Mouse (Mus musculus) limb, embryonic 14.5 days (tissue): ENCODE measurements around the gene Ccdc185. TPM values are rescaled to one million over a fixed set of nuclear protein-coding genes. Genes with fewer than 3 reads are reported as not detected.
A peak's percentile ranks its signal among the peaks of the same experiment; 100 is the strongest.

Experiments
- ATAC-seq: fragments of 200-750 bp; cut with Nextera tagmentation; 2 replicates; pipeline ENCODE4 v1.8.0; 2017; ENCODE audit warnings: low read depth, moderate number of reproducible peaks, moderate TSS enrichment; ENCODE audit not compliant: low FRiP score
- DNase-seq: peaks from one replicate; pipeline ENCODE4 v3.0.0-alpha.2; 2015; ENCODE audit warnings: low spot score
- H3K27ac ChIP-seq: fragments of 300-500 bp; sonication (generic); replicated peaks from 2 replicates; pipeline ENCODE4 v1.5.1; 2014; ENCODE audit warnings: low read depth, mild to moderate bottlenecking, low read length, moderate library complexity, mixed read lengths
- H3K27me3 ChIP-seq: fragments of 300-500 bp; sonication (generic); 2 replicates; pipeline ENCODE4 v1.6.1; 2014; ENCODE audit warnings: low read length, mixed read lengths; ENCODE audit not compliant: control insufficient read depth, insufficient read depth
- H3K36me3 ChIP-seq: fragments of 300-500 bp; sonication (generic); 2 replicates; pipeline ENCODE4 v1.6.1; 2014; ENCODE audit warnings: mild to moderate bottlenecking, low read length, moderate library complexity, mixed read lengths; ENCODE audit not compliant: control insufficient read depth, insufficient read depth
- H3K4me1 ChIP-seq: fragments of 300-500 bp; sonication (generic); 2 replicates; pipeline ENCODE4 v1.6.1; 2014; ENCODE audit warnings: antibody characterized with exemption, low read length, mixed read lengths; ENCODE audit not compliant: control insufficient read depth, insufficient read depth
- H3K4me2 ChIP-seq: fragments of 300-500 bp; sonication (generic); replicated peaks from 2 replicates; pipeline ENCODE4 v1.6.1; 2014; ENCODE audit warnings: low read depth, mild to moderate bottlenecking, low read length, moderate library complexity; ENCODE audit not compliant: severe bottlenecking
- H3K4me3 ChIP-seq: fragments of 300-500 bp; sonication (generic); replicated peaks from 2 replicates; pipeline ENCODE4 v1.5.1; 2014; ENCODE audit warnings: low read length
- H3K9ac ChIP-seq: fragments of 300-500 bp; sonication (generic); 2 replicates; pipeline ENCODE4 v1.6.1; 2014; ENCODE audit warnings: mild to moderate bottlenecking, low read depth, low read length, moderate library complexity; ENCODE audit not compliant: severe bottlenecking
- H3K9me3 ChIP-seq: fragments of 300-500 bp; sonication (generic); 2 replicates; pipeline ENCODE4 v1.6.1; 2016; ENCODE audit warnings: low read length; ENCODE audit not compliant: control insufficient read depth
- POLR2A ChIP-seq: fragments of 200-500 bp; IDR thresholded peaks from 2 replicates; pipeline ENCODE4 v1.8.0; 2012; ENCODE audit warnings: inconsistent platforms, mild to moderate bottlenecking, moderate library complexity, borderline replicate concordance; ENCODE audit not compliant: insufficient read depth, insufficient read length; ENCODE audit errors: extremely low read depth
- WGBS: fragments of 180-500 bp; shearing (Covaris S2); extraction: QIAGEN DNeasy Blood & Tissue Kit; methylation state at CpG from one replicate; pipeline ENCODE4 v1.1.7; 2014; 5-methylcytosine and 5-hydroxymethylcytosine counted together
- polyA plus RNA-seq, 2 experiments: library from polyadenylated mRNA; depleted of rRNA in 1 of 2; stranded (reverse) in 1 of 2; unstranded in 1 of 2; fragments of >200 nt; fragmentation: Nextera tagmentation in 1 of 2; extraction: Ambion mirVana in 1 of 2; gene quantifications; 2 replicates each; pipeline versions ENCODE4 v1.2.1 to v1.2.3; 2012 to 2014

Gene Ccdc185
- polyA plus RNA-seq, 2 experiments, result not detected

- Histone ChIP-seq H3K36me3 (no peaks in the 10 kb centered on the region), H3K4me2 (no peak overlapping the region), H3K9me3 (no peaks in the 10 kb centered on the region), H3K9ac (no peak overlapping the region), H3K27ac (no peak overlapping the region), H3K4me1 (no peaks in the 10 kb centered on the region), H3K4me3 (no peak overlapping the region), H3K27me3 (no peaks in the 10 kb centered on the region)
- ATAC-seq (no peak), DNase-seq (no peak)
- TF ChIP-seq POLR2A, result no peak
- 78% methylated on average over 13 of the region's 13 CpGs for WGBS
These were observed 29.2 kb upstream of the Ccdc185 start for GRCm38 (mm10) chr1:182778225-182778624.

GRCm38 (mm10) chr1:182776749-182777410 is 27.9 kb upstream of the Ccdc185 start:
- Histone ChIP-seq H3K9ac (0 out of 2 replicates have a peak overlapping the region, but pooled peaks have one; percentile 31), H3K4me1 (no peaks in the 10 kb centered on the region), H3K4me2 (no peak overlapping the region), H3K27ac (no peak overlapping the region), H3K27me3 (no peaks in the 10 kb centered on the region), H3K36me3 (no peaks in the 10 kb centered on the region), H3K4me3 (no peak overlapping the region), H3K9me3 (no peaks in the 10 kb centered on the region)
- no peak for DNase-seq
- no peak for TF ChIP-seq POLR2A
- ATAC-seq, result no peak
- WGBS, result 63% methylated on average over 10 of the region's 10 CpGs

GRCm38 (mm10) chr1:182775576-182775975 is 26.6 kb upstream of the Ccdc185 start:
- no peak for TF ChIP-seq POLR2A
- Histone ChIP-seq H3K4me3 (no peak overlapping the region), H3K36me3 (no peaks in the 10 kb centered on the region), H3K9ac (no peak overlapping the region), H3K4me1 (no peaks in the 10 kb centered on the region), H3K27me3 (no peaks in the 10 kb centered on the region), H3K9me3 (no peaks in the 10 kb centered on the region), H3K27ac (no peak overlapping the region), H3K4me2 (no peak overlapping the region)
- DNase-seq (no peak), ATAC-seq (no peak)
- WGBS, result 82% methylated on average over 6 of the region's 7 CpGs

DNA sequence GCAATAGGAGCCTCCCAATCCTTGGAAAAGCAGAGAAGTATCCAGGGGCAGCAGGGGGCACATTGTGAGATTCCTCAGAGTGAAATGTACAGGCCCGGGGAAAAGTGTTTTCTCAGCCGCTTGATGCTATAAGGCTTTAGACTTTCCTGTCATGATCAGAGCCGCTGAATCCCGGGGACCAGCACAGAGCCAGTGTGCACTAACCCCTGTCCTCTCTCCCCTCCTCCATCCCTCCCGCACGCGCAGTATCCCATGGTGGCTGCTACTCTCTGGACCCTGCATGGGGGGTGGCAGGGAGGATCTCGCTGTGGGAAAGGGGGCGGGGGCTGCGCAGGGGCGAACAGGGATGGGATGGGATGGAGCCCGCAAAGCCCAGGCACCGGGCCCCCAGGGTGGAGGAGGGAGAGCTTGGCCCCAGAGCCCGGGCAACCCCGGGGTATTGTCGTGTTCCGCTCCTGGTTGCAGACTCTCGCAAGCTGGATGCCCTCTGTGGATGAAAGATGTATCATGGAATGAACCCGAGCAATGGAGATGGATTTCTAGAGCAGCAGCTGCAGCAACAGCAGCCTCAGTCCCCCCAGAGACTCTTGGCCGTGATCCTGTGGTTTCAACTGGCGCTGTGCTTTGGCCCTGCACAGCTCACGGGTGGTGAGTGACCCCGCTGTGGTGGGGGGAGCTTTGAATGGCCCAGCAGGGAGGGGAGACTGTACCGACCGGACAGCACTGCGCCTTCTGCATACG is 15.7 kb upstream of the Ccdc185 start:
- H3K4me1 ChIP-seq, result no peaks in the 10 kb centered on the region
- DNase-seq, result peak; percentile 47
- no peak for TF ChIP-seq POLR2A
- H3K4me3 ChIP-seq, result peak overlapping the region; percentile 64
- no peaks in the 10 kb centered on the region for H3K9me3 ChIP-seq
- H3K4me2 ChIP-seq, result peak overlapping the region; percentile 89
- H3K27ac ChIP-seq, result no peak overlapping the region
- peak overlapping the region; percentile 55 for H3K9ac ChIP-seq
- peak; percentile 61 for ATAC-seq
- H3K36me3 ChIP-seq, result no peaks in the 10 kb centered on the region
- 3% methylated on average over 23 of the region's 27 CpGs for WGBS
- peaks cover 18% of the 10 kb centered on the region for H3K27me3 ChIP-seq

DNA sequence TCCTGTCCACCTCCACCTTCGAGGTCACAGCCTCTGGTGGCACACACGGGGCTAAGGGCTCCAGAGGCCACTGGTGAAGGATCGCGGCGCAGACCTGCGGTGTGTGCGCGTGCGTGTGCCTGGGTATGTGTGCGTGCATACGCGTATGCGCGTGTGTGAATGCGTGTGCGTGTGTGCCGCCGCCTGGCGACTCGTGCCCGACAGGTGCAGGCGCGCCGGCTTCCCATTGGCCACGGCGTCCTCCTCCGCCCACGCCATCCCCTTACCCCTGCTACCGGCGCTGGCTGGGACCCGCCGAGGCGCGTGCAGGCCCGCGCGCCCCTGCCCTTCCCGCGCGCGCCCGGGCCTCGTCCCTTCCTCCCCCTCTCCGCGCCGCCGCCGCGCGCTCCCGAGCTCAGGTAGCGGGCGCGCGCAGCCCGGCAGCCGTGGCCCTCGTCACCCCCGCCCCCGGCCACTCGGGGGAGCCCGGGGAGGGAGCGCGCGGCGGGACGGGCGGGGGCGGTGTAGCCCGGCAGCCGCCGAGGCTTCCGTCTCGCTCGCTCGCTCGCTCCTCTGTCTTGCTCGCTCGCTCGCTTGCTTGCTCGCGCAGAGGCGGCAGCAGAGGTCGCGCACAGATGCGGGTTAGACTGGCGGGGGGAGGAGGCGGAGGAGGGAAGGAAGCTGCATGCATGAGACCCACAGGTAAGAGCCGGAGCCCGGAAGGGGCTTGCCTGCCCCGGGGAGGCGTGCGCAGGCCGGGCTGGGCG is 14.9 kb upstream of the Ccdc185 start, which contains the start of gene Susd4:
Susd4 (plus strand) TSS at position 145 of the 746 bp plus-strand sequence.
- no peak for TF ChIP-seq POLR2A
- H3K4me3 ChIP-seq, result peak within 1 kb of the TSS; percentile 64
- H3K4me1 ChIP-seq, result no peaks in the 10 kb centered on the region
- H3K27ac ChIP-seq, result no peak within 1 kb of the TSS
- DNase-seq, result peak; percentile 45
- H3K9me3 ChIP-seq, result no peaks in the 10 kb centered on the region
- no peaks in the 10 kb centered on the region for H3K36me3 ChIP-seq
- H3K9ac ChIP-seq, result peak within 1 kb of the TSS; percentile 55
- WGBS, result 1% methylated on average over 66 of the region's 95 CpGs
- ATAC-seq, result peak; percentile 80
- H3K27me3 ChIP-seq, result peaks cover 18% of the 10 kb centered on the region
- peak within 1 kb of the TSS; percentile 89 for H3K4me2 ChIP-seq
